Mouse (Mus musculus) C2C12 (cell line): ENCODE data around the gene Rps15.

Experiments
- CTCF ChIP-seq: IDR thresholded peaks from one replicate; pipeline ENCODE4 v1.5.1; 2011; ENCODE audit not compliant: control insufficient read depth, insufficient read depth, insufficient read length
- MAX ChIP-seq: IDR thresholded peaks from one replicate; pipeline ENCODE4 v1.6.1; 2011; ENCODE audit warnings: mild to moderate bottlenecking, control low read depth
- MYOD1 ChIP-seq: IDR thresholded peaks from one replicate; pipeline ENCODE4 v1.6.1; 2011; ENCODE audit warnings: low read depth; ENCODE audit not compliant: control insufficient read depth, insufficient read length
- USF1 ChIP-seq: IDR thresholded peaks from one replicate; pipeline ENCODE4 v1.6.1; 2011; ENCODE audit warnings: low read depth, mild to moderate bottlenecking, control low read depth, moderate library complexity

DNA sequence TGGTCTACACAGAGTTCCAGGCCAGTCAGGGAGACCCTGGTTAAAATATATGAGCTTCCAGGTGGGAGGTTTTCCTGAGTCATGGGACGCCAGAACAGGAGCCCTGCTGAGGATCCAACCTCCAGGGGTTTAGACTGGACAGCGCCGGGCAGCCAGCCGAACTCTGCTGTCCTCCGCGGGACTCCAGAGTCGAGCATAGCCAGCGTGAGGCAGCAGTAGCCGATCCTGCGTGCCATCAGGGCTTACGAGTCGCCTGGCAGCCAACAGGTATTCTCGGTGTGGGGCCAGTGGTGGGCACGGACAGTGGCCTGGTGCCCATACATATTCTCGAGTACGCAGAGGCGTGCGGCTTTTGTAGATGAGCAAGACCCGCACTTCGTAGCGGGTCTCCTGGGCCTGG, 48.8 kb downstream of the Rps15 start:
- TF ChIP-seq CTCF: no peak
- no peak for TF ChIP-seq MAX
- no peak for TF ChIP-seq USF1
- no peak for TF ChIP-seq MYOD1
